Mouse (Mus musculus) thymus, postnatal 0 days (tissue): Measurements from ENCODE around the gene Ciita. TPM values are rescaled to one million over a fixed set of nuclear protein-coding genes. Genes with fewer than 3 reads are reported as not detected.

ENCODE experiments used
- DNase-seq: peaks from one replicate; pipeline ENCODE4 v3.0.0-alpha.2; 2015; ENCODE audit warnings: low spot score
- polyA plus RNA-seq: library from polyadenylated mRNA; unstranded; fragments of >200 nt; fragmentation: Nextera tagmentation; extraction: Ambion mirVana; gene quantifications from 2 replicates; pipeline ENCODE4 v1.2.1, GENCODE M21; 2015

Ciita gene
- polyA plus RNA-seq, 1 experiment from 2014 or later = 22.6 TPM

- no peak for DNase-seq
Observed at GRCm38 (mm10) chr16:10515953-10516572, 36.2 kb downstream of the Ciita start.

- DNase-seq = no peak
Observed at GRCm38 (mm10) chr16:10518030-10518429, 38.2 kb downstream of the Ciita start.

GRCm38 (mm10) chr16:10520908-10521614 lies 41.2 kb downstream of the Ciita start:
- peak; percentile 72 for DNase-seq

- DNase-seq = peak; percentile 71
Observed at GRCm38 (mm10) chr16:10522811-10523210, 43.0 kb downstream of the Ciita start.

GRCm38 (mm10) chr16:10523650-10524049 lies 43.8 kb downstream of the Ciita start:
- no peak for DNase-seq

GRCm38 (mm10) chr16:10524866-10525609 lies 45.2 kb downstream of the Ciita start:
- DNase-seq = peak; percentile 60

GRCm38 (mm10) chr16:10525610-10525980 lies 45.7 kb downstream of the Ciita start:
- DNase-seq = no peak

GRCm38 (mm10) chr16:10527046-10527644 lies 47.3 kb downstream of the Ciita start:
- DNase-seq = no peak

GRCm38 (mm10) chr16:10528382-10528781 lies 48.5 kb downstream of the Ciita start:
- DNase-seq = no peak

GRCm38 (mm10) chr16:10530179-10530578 lies 50.3 kb downstream of the Ciita start:
- no peak for DNase-seq

- no peak for DNase-seq
Observed at GRCm38 (mm10) chr16:10533781-10534180, 53.9 kb downstream of the Ciita start.

- DNase-seq = no peak
Observed at GRCm38 (mm10) chr16:10534567-10534966, 54.7 kb downstream of the Ciita start.

- DNase-seq = no peak
Observed at GRCm38 (mm10) chr16:10536323-10536722, 56.5 kb downstream of the Ciita start.

GRCm38 (mm10) chr16:10536961-10537360 lies 57.1 kb downstream of the Ciita start:
- no peak for DNase-seq

GRCm38 (mm10) chr16:10540763-10541597 lies 61.1 kb downstream of the Ciita start:
- no peak for DNase-seq

GRCm38 (mm10) chr16:10541598-10541930 lies 61.7 kb downstream of the Ciita start:
- no peak for DNase-seq

- no peak for DNase-seq
Observed at GRCm38 (mm10) chr16:10542266-10542665, 62.4 kb downstream of the Ciita start.

GRCm38 (mm10) chr16:10542698-10543365 lies 63.0 kb downstream of the Ciita start, which contains the start of gene Dexi:
Gene Dexi, minus strand, starts transcription at chr16:10543054.
- DNase-seq = peak; percentile 99

GRCm38 (mm10) chr16:10544995-10545622 lies 65.2 kb downstream of the Ciita start, which contains the start of gene Clec16a:
Gene Clec16a, plus strand, starts transcription at chr16:10545339.
- peak; percentile 97 for DNase-seq

- no peak for DNase-seq
Observed at GRCm38 (mm10) chr16:10546865-10547264, 67.0 kb downstream of the Ciita start.
